Mouse (Mus musculus) lung, postnatal 36 days (tissue): ENCODE data around the gene Rhox4c.
"Not testable (repeated sequence)": the region's sequence is repeated elsewhere in the genome, so short reads cannot be mapped to it uniquely, and the experiment has no call there.

Source experiments
- DNase-seq: peaks from one replicate; pipeline ENCODE4 v3.0.0; 2022; ENCODE audit warnings: mixed read lengths

Rhox4c gene

GRCm38 (mm10) chrX:37480037-37480436, at the start of gene Rhox4c:
Gene Rhox4c (plus strand): TSS chrX:37480337.
- DNase-seq = not testable (repeated sequence)

GRCm38 (mm10) chrX:37432194-37432593, 47.9 kb upstream of the Rhox4c start, which contains the start of gene Rhox4b:
Gene Rhox4b (plus strand): TSS chrX:37432494.
- not testable (repeated sequence) for DNase-seq

DNA sequence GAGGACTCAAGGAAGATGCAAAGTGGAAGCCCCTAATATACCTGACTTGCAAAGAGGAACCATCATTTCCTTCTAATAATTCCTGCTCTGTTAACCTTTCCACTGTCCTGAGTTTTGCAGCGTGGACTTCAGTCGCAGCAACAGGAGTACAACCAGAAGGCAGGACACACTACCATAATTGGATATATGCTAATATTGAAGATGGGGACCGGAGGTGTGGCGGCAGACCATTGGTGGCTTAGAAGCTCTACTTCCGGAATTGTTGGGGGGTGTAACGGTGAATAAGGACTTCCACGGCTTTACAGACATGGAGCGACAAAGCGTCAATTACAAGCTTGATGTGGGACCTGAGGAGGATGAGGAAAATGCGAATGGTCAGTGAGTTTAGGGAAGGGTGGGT, 26.8 kb upstream of the Rhox4c start, which contains the start of gene Rhox2c:
Gene Rhox2c, plus strand, starts transcription at position 301 of the 400 bp plus-strand sequence.
- not testable (repeated sequence) for DNase-seq

DNA sequence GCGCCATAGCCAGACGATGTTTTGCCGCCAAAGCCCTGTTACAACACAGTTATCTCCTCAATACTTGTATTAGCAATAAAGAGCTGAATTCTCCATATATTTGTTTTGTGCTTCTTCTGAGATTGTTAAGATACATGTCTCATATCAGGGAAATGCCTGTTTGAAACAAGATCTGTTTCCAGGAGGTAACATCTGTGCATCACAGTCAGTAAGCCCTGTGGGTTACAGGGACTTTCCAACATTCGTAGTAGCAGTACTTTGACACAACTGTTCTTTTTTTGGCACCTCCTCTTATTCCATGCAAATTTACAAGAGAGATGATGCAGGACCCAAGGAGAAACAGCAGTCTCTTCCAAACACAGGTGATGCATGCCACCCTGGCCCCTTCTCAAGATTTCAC, 21.9 kb upstream of the Rhox4c start, which contains the start of gene Rhox3c:
Gene Rhox3c, plus strand, starts transcription at position 301 of the 400 bp plus-strand sequence.
- not testable (repeated sequence) for DNase-seq

- not testable (repeated sequence) for DNase-seq
Observed at GRCm38 (mm10) chrX:37514059-37514458, 33.9 kb downstream of the Rhox4c start, which contains the start of gene Rhox4d. Gene Rhox4d (plus strand): TSS chrX:37514359.

DNA sequence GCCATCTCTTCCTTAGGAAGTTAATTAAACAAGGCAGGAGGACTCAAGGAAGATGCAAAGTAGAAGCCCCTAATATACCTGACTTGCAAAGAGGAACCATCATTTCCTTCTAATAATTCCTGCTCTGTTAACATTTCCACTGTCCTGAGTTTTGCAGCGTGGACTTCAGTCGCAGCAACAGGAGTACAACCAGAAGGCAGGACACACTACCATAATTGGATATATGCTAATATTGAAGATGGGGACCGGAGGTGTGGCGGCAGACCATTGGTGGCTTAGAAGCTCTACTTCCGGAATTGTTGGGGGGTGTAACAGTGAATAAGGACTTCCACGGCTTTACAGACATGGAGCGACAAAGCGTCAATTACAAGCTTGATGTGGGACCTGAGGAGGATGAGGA, 50.0 kb downstream of the Rhox4c start, which contains the start of gene Rhox2e:
Gene Rhox2e, plus strand, starts transcription at position 301 of the 400 bp plus-strand sequence.
- DNase-seq = not testable (repeated sequence)
